Mouse (Mus musculus) E14TG2a.4 (cell line): ENCODE measurements at regions not wholly inside any gene's neighbourhood (a gene's known extent, or its start where the extent isn't known, plus 50 kb on each side); places are given as distances from the start of the nearest gene placed in this dataset.

Experiments
- CTCF ChIP-seq: conservative IDR thresholded peaks from 2 replicates; pipeline ENCODE4 v1.5.1; 2014; ENCODE audit warnings: low read length
- NANOG ChIP-seq: IDR thresholded peaks from 2 replicates; pipeline ENCODE4 v1.6.1; 2014; ENCODE audit warnings: borderline replicate concordance, low read length, mixed read lengths
- POU5F1 ChIP-seq: IDR thresholded peaks from 2 replicates; pipeline ENCODE4 v1.6.1; 2014; ENCODE audit warnings: low read length, borderline replicate concordance

- TF ChIP-seq CTCF (no peak), POU5F1 (no peak), NANOG (no peak)
Observed at GRCm38 (mm10) chr15:3720668-3721340, 137.5 kb upstream of the Ghr start.
